Mouse (Mus musculus): ENCODE data around the gene Samd7. TPM values are rescaled to one million over a fixed set of nuclear protein-coding genes. Genes with fewer than 3 reads are reported as not detected.
"Not testable (repeated sequence)": the region's sequence is repeated elsewhere in the genome, so short reads cannot be mapped to it uniquely, and the experiment has no call there.

Gene Samd7
- not detected in 2 replicates for polyA plus RNA-seq (2014; fragmentation: Nextera tagmentation; extraction: Ambion mirVana)

DNA sequence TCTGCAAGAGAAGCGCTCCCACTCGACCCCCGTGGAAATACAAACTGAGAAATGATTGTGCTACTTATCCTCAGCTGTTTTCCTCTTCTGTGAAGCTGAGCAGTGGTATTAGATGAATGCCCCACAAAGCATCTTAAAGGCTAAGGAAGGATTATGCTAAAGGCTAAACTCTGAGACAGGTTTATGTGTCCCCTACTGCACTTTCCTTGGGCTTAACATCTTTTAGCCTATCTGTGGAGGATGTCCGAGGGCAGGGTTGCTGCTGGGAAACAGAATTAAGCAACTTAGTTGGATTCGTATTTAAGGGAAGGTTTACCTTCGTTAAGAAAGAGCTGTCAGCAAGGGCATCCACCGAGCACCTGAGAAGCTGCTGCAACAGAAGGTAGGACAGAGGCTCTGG lies at the start of gene Samd7:
TSS of gene Samd7 (plus strand) at position 288 of the 400 bp plus-strand sequence.
- H3K27me3 ChIP-seq (replicated peaks; ENCODE audit: control insufficient read depth, insufficient read depth, low read length) = no peaks in the 10 kb centered on the region
- no peaks in the 10 kb centered on the region for H3K36me3 ChIP-seq (ENCODE audit: control insufficient read depth, insufficient read depth, low read length)
- no peak for DNase-seq (ENCODE audit: low spot score)
- no peaks in the 10 kb centered on the region for H3K4me1 ChIP-seq (ENCODE audit: control insufficient read depth, insufficient read depth, low read length)
- H3K4me2 ChIP-seq (ENCODE audit: low read length) = no peak within 1 kb of the TSS
- no peak for ATAC-seq
- no peak within 1 kb of the TSS for H3K9ac ChIP-seq (ENCODE audit: low read length)
- WGBS = 76% methylated on average over 7 of the region's 7 CpGs
- no peak within 1 kb of the TSS for H3K4me3 ChIP-seq (ENCODE audit: low read depth, low read length)
- no peaks in the 10 kb centered on the region for H3K9me3 ChIP-seq (replicated peaks; ENCODE audit: control insufficient read depth, low read length)
- H3K27ac ChIP-seq (ENCODE audit: low read depth, low read length) = no peak within 1 kb of the TSS

DNA sequence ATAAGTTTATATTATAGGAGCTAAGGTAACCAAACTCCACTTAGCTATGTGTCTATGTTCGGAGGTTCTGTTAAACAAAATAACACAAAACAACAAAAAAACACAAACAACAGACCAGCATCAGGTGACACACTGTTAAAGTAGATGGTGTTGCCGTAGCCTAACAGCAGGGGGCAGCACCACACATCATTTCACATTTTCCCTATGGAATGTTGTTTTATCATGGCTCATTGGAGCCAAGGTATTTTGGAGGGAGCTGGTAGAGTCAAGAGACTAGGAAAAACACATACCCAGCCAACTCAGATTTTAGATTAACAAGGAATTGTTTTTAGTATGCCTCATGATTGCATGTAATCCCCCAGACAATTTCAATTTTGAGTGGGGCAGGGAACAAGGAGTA lies 49.7 kb upstream of the Samd7 start:
- Histone ChIP-seq H3K9me3 (replicated peaks; ENCODE audit: control insufficient read depth, low read length) (no peaks in the 10 kb centered on the region), H3K4me3 (ENCODE audit: low read depth, low read length) (no peak overlapping the region), H3K36me3 (ENCODE audit: control insufficient read depth, insufficient read depth, low read length) (no peaks in the 10 kb centered on the region), H3K4me2 (ENCODE audit: low read length) (no peak overlapping the region), H3K27ac (ENCODE audit: low read depth, low read length) (no peak overlapping the region), H3K27me3 (replicated peaks; ENCODE audit: control insufficient read depth, insufficient read depth, low read length) (no peaks in the 10 kb centered on the region), H3K4me1 (ENCODE audit: control insufficient read depth, insufficient read depth, low read length) (no peaks in the 10 kb centered on the region), H3K9ac (ENCODE audit: low read length) (no peak overlapping the region)
- peak; percentile 73; the same call in 1 of the 2 replicates for ATAC-seq
- peak; percentile 67 for DNase-seq (ENCODE audit: low spot score)
- WGBS = 23% methylated on average over 2 of the region's 2 CpGs

DNA sequence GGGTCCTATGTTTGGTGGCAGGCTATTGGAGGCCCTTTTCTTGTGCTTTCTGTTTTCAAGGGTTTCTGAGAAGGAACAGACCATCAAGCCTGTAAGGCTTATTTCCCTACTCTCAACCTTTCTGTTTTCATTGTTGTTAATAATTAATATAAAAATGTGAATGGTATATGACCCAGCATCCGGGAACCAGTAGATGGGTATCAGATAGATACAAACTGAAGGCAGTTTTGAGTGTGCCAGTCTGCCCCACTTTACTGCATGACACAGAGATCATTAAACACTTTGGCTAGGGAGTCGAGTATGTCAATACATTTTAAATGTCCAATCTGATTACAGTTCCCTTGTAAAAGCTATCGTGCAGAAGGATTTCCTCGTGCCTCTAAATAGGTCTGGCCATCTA lies 48.2 kb upstream of the Samd7 start:
- Histone ChIP-seq H3K9ac (ENCODE audit: low read length) (no peak overlapping the region), H3K36me3 (ENCODE audit: control insufficient read depth, insufficient read depth, low read length) (no peaks in the 10 kb centered on the region), H3K27me3 (replicated peaks; ENCODE audit: control insufficient read depth, insufficient read depth, low read length) (no peaks in the 10 kb centered on the region), H3K9me3 (replicated peaks; ENCODE audit: control insufficient read depth, low read length) (no peaks in the 10 kb centered on the region), H3K4me3 (ENCODE audit: low read depth, low read length) (no peak overlapping the region), H3K4me2 (ENCODE audit: low read length) (no peak overlapping the region), H3K27ac (ENCODE audit: low read depth, low read length) (no peak overlapping the region), H3K4me1 (ENCODE audit: control insufficient read depth, insufficient read depth, low read length) (no peaks in the 10 kb centered on the region)
- no peak for DNase-seq (ENCODE audit: low spot score)
- ATAC-seq = no peak
- 74% methylated on average over 4 of the region's 4 CpGs for WGBS

DNA sequence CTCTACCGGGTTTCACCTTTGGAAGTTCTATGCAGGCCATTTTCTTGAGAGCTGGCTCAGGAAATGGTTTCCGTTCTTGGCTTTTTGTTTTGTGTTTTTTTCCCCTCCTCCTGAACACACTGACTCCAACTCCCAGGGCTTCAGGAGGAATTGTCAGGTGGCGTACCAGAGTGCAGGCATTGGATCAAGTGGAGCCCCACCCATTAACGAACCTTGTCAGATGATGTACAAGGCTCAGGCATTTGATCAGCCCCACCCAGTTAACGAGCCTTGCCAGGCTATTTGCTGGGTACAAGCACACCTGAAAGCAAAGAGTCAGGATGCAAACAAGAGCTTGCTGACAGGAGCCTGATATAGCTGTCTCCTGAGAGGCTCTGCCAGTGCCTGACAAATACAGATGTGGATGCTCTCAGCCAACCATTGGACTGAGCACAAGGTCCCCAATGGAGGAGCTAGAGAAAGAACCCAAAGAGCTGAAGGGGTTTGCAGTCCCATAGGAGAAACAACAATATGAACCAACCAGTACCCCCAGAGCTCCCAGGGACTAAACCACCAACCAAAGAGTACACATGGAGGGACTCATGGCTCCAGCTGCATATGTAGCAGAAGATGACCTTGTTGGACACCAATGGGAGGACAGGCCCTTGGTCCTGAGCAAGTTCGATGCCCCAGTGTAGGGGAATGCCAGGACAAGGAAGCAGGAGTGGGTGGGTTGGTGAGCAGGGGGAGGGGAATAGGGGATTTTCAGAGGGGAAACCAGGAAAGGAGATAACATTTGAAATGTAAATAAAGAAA lies 46.2 kb upstream of the Samd7 start, which contains the start of gene Lrrc31:
TSS of gene Lrrc31 (minus strand) at position 133 of the 795 bp plus-strand sequence.
- H3K4me3 ChIP-seq (ENCODE audit: low read depth, low read length); H3K36me3 ChIP-seq (ENCODE audit: control insufficient read depth, insufficient read depth, low read length); H3K9me3 ChIP-seq (replicated peaks; ENCODE audit: control insufficient read depth, low read length); H3K27ac ChIP-seq (ENCODE audit: low read depth, low read length); H3K4me1 ChIP-seq (ENCODE audit: control insufficient read depth, insufficient read depth, low read length); H3K4me2 ChIP-seq (ENCODE audit: low read length); ATAC-seq; DNase-seq (ENCODE audit: low spot score); H3K9ac ChIP-seq (ENCODE audit: low read length); H3K27me3 ChIP-seq (replicated peaks; ENCODE audit: control insufficient read depth, insufficient read depth, low read length): not testable (repeated sequence)
- 78% methylated on average over 6 of the region's 6 CpGs for WGBS

DNA sequence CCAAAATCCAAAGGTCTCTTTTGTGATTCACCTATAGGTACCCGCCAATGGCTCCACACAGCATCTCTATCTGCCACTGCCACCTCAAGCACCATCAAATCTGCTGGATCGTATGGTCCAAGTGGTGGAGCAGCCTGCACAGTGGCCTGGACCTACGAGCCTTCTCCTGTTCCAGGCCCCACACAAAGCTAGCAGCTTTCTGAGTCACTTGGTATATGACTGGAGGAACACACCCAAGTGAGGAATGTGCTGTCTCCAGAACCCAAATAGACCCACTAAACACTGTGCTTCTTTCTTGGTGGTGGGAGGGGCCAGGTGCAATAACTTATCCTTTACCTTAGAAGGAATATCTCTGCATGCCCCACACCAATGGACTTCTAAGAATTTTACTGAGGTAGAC lies 40.1 kb upstream of the Samd7 start:
- Histone ChIP-seq H3K4me1 (ENCODE audit: control insufficient read depth, insufficient read depth, low read length) (no peaks in the 10 kb centered on the region), H3K4me3 (ENCODE audit: low read depth, low read length) (no peak overlapping the region), H3K9me3 (replicated peaks; ENCODE audit: control insufficient read depth, low read length) (no peaks in the 10 kb centered on the region), H3K9ac (ENCODE audit: low read length) (no peak overlapping the region), H3K27ac (ENCODE audit: low read depth, low read length) (no peak overlapping the region), H3K4me2 (ENCODE audit: low read length) (no peak overlapping the region), H3K27me3 (replicated peaks; ENCODE audit: control insufficient read depth, insufficient read depth, low read length) (no peaks in the 10 kb centered on the region), H3K36me3 (ENCODE audit: control insufficient read depth, insufficient read depth, low read length) (no peaks in the 10 kb centered on the region)
- 89% methylated on average over 3 of the region's 3 CpGs for WGBS
- DNase-seq (ENCODE audit: low spot score) = no peak
- no peak for ATAC-seq

DNA sequence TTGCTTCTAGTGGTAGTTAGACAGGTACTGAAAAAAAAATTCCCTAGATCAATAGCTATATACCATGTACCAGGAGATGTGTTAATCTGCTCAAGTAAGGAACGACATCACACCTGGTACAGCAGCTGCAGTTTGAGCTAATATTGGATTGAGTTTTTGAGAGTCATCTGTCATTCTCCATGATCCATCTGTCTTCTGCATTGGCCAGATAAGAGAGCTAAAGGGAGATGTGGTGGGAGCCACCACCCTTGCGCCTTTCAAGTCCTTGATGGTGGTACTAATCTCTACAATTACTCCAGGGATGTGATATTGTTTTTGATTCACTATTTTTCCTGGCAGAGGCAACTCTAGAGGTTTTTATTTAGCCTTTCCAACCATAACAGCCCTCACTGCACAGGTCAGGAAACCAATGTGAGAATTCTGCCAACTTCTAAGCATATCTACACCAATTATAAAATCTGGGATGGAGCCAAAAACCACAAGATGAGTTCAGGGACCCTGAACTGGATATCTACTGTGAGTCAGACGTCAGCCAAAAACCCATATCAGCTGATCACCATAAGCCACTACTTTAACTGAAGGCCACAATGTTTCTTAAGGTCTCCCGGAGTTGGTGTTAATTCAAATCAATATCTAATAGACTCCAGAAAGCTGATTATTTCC lies 39.3 kb upstream of the Samd7 start:
- ATAC-seq (no peak), DNase-seq (ENCODE audit: low spot score) (no peak)
- Histone ChIP-seq H3K27ac (ENCODE audit: low read depth, low read length) (no peak overlapping the region), H3K27me3 (replicated peaks; ENCODE audit: control insufficient read depth, insufficient read depth, low read length) (no peaks in the 10 kb centered on the region), H3K36me3 (ENCODE audit: control insufficient read depth, insufficient read depth, low read length) (no peaks in the 10 kb centered on the region), H3K9ac (ENCODE audit: low read length) (no peak overlapping the region), H3K4me1 (ENCODE audit: control insufficient read depth, insufficient read depth, low read length) (no peaks in the 10 kb centered on the region), H3K4me3 (ENCODE audit: low read depth, low read length) (no peak overlapping the region), H3K4me2 (ENCODE audit: low read length) (no peak overlapping the region), H3K9me3 (replicated peaks; ENCODE audit: control insufficient read depth, low read length) (no peaks in the 10 kb centered on the region)
- 84% methylated on average over 4 of the region's 4 CpGs for WGBS

DNA sequence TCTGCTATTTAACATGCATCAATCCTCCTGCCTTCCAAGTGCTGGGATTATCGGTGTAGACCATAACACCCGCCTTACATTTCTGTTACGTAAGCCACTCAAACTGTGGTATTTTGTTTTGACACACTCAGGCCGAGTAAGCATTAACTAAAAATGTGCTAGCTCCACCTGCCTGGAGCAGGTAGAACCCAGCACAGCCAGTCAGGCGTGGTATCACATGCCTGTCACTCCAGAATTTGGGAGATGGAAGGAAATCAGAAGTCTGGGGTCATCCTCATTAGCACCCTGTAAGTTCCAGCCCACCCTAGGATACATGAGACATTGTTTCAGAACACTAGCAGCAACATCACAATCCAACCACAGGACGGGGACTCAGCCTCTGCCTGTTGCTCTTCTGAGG lies 35.9 kb upstream of the Samd7 start:
- no peaks in the 10 kb centered on the region for H3K36me3 ChIP-seq (ENCODE audit: control insufficient read depth, insufficient read depth, low read length)
- no peak overlapping the region for H3K9ac ChIP-seq (ENCODE audit: low read length)
- no peak overlapping the region for H3K27ac ChIP-seq (ENCODE audit: low read depth, low read length)
- DNase-seq (ENCODE audit: low spot score) (no peak), ATAC-seq (no peak)
- no peaks in the 10 kb centered on the region for H3K27me3 ChIP-seq (replicated peaks; ENCODE audit: control insufficient read depth, insufficient read depth, low read length)
- 85% methylated on average over 6 of the region's 6 CpGs for WGBS
- H3K4me2 ChIP-seq (ENCODE audit: low read length) = no peak overlapping the region
- H3K4me1 ChIP-seq (ENCODE audit: control insufficient read depth, insufficient read depth, low read length) = no peaks in the 10 kb centered on the region
- H3K4me3 ChIP-seq (ENCODE audit: low read depth, low read length) = no peak overlapping the region
- H3K9me3 ChIP-seq (replicated peaks; ENCODE audit: control insufficient read depth, low read length) = no peaks in the 10 kb centered on the region

DNA sequence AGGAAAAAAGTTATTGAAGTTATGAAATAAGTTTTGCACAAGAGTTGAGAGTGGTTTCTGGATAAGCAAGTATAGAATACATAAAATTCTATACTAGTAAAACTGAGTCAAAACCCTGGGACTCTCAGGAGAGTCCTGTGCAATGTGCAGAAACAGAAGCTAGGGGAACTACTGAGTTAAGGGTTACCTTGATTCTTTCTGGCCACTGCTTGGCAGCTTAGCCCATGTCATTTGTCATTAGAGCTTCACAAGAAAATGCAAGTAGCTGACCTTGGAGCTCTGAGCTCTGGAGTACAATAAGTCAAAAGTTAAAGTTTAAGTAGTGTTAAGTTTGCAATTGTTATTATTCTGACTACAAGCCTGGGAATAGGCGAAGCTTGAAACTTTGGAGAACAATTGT lies 32.8 kb upstream of the Samd7 start:
- Histone ChIP-seq H3K4me1 (ENCODE audit: control insufficient read depth, insufficient read depth, low read length) (no peaks in the 10 kb centered on the region), H3K27me3 (replicated peaks; ENCODE audit: control insufficient read depth, insufficient read depth, low read length) (no peaks in the 10 kb centered on the region), H3K9ac (ENCODE audit: low read length) (no peak overlapping the region), H3K36me3 (ENCODE audit: control insufficient read depth, insufficient read depth, low read length) (no peaks in the 10 kb centered on the region), H3K4me3 (ENCODE audit: low read depth, low read length) (no peak overlapping the region), H3K27ac (ENCODE audit: low read depth, low read length) (no peak overlapping the region), H3K4me2 (ENCODE audit: low read length) (no peak overlapping the region), H3K9me3 (replicated peaks; ENCODE audit: control insufficient read depth, low read length) (no peaks in the 10 kb centered on the region)
- ATAC-seq (no peak), DNase-seq (ENCODE audit: low spot score) (no peak)
- whole genome bisulfite sequencing = 87% methylated on average over 1 of the region's 1 CpGs

DNA sequence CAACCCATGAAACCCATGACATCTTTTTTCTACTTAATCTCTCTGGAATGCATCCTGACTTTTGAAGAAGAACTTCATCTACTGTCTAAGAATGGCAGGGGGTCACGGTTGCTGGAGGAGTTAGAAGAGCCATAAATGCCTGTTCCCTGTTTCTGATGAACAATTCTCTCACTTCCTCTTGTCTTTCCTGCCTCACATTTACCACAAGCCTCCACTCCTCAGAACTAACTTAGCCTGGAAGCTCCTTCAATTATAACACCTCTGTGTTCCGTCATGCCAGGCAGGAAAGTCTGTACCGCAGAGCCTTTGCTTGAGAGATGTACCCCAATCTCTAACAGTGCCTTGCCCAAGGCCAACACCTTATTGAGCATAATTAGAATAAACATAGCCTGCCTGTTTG lies 27.4 kb upstream of the Samd7 start:
- ATAC-seq = no peak
- Histone ChIP-seq H3K9ac (ENCODE audit: low read length) (no peak overlapping the region), H3K4me1 (ENCODE audit: control insufficient read depth, insufficient read depth, low read length) (no peaks in the 10 kb centered on the region), H3K27ac (ENCODE audit: low read depth, low read length) (no peak overlapping the region), H3K27me3 (replicated peaks; ENCODE audit: control insufficient read depth, insufficient read depth, low read length) (no peaks in the 10 kb centered on the region), H3K9me3 (replicated peaks; ENCODE audit: control insufficient read depth, low read length) (no peaks in the 10 kb centered on the region), H3K36me3 (ENCODE audit: control insufficient read depth, insufficient read depth, low read length) (no peaks in the 10 kb centered on the region), H3K4me2 (ENCODE audit: low read length) (no peak overlapping the region), H3K4me3 (ENCODE audit: low read depth, low read length) (no peak overlapping the region)
- no peak for DNase-seq (ENCODE audit: low spot score)
- 88% methylated on average over 3 of the region's 3 CpGs for WGBS

All from forebrain, embryonic 14.5 days (tissue).